Mouse (Mus musculus): ENCODE measurements around the gene Zfp526. TPM values are rescaled to one million over a fixed set of nuclear protein-coding genes. Genes with fewer than 3 reads are reported as not detected.

The Zfp526 gene
- polyA plus RNA-seq, 1 experiment from 2014 or later: 1.2 TPM

DNA sequence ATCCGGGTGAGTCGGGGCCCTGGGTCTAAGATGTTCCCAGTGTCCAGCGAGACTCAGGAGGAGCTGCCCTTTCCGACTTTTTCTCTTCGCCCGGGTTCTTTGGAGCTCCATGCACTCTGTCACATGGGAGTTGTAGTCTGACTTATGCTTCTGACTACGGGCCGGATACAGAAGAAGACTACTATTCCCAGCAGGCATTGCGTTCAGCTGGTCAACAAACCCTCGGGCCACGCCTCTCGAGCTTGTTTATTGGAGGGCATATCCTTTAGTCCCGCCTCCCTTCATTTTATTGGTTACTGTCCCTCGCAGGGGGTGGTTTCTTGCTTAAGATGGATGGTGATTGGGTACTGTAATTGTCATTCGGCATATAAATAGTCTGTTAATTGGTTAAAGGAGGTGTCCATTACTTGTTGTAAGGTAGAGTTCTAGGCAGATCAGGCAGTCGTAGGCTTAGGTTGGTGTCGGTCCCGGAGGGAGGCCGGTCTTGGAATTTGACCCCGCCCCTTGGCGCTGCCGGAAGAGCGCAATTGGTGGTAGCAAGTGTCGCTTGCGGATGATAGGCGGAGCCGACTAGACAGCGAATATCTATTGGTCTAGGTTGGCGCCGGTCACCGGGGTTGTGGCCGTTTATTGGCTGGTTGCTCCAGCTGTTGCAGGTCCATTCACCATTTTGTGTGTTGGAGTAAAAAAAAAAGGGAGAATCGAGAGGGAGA, 46.7 kb downstream of the Zfp526 start:
- Histone ChIP-seq H3K4me2 (ENCODE audit: low read depth, low read length) (peak overlapping the region; percentile 90), H3K27me3 (ENCODE audit: insufficient read depth, low read length) (no peaks in the 10 kb centered on the region), H3K9ac (replicated peaks) (peak overlapping the region; percentile 92), H3K36me3 (replicated peaks; ENCODE audit: insufficient read depth, low read length) (peaks cover 17% of the 10 kb centered on the region), H3K4me3 (ENCODE audit: low read depth, low read length) (peak overlapping the region; percentile 87), H3K9me3 (ENCODE audit: low read length) (no peaks in the 10 kb centered on the region), H3K27ac (ENCODE audit: low read depth) (peak overlapping the region; percentile 98), H3K4me1 (ENCODE audit: insufficient read depth) (peaks cover 38% of the 10 kb centered on the region)
- TF ChIP-seq EP300 (IDR thresholded peaks at IDR 0.05; ENCODE audit: low read depth) (peak; percentile 82), CTCF (IDR thresholded peaks at IDR 0.05; ENCODE audit: low read depth) (no peak)
- ATAC-seq (peak; percentile 88), DNase-seq (peak; percentile 98)
- WGBS (ENCODE audit: insufficient replicate concordance): under 1% methylated on average over 33 of the region's 33 CpGs

DNA sequence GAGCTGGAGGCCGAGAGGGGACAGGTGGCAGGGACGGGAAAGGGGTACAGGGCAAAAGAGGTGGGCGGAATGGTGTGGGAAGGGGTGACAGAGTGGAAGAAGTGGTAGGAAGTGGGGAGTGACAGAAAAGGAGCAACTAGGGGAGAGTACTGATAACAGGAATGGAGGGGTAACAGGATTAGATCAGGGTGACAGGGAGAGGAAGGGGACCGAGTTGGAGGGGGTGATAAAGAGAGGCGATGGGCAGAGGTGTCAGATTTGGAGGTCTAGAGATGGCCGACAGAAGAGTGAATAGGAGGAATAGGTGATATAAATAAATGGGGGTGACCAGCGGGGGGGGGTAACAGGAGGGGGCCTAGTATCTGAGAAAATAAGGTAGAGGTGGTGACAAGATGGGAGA, 47.4 kb downstream of the Zfp526 start:
- Histone ChIP-seq H3K27me3 (ENCODE audit: insufficient read depth, low read length) (no peaks in the 10 kb centered on the region), H3K4me1 (ENCODE audit: insufficient read depth) (peaks cover 44% of the 10 kb centered on the region), H3K27ac (ENCODE audit: low read depth) (peak overlapping the region; percentile 94), H3K36me3 (replicated peaks; ENCODE audit: insufficient read depth, low read length) (peaks cover 17% of the 10 kb centered on the region), H3K4me2 (ENCODE audit: low read depth, low read length) (peak overlapping the region; percentile 90), H3K9me3 (ENCODE audit: low read length) (no peaks in the 10 kb centered on the region), H3K9ac (replicated peaks) (peak overlapping the region; percentile 92), H3K4me3 (ENCODE audit: low read depth, low read length) (peak overlapping the region; percentile 87)
- no peak for ATAC-seq
- DNase-seq: no peak
- TF ChIP-seq EP300 (IDR thresholded peaks at IDR 0.05; ENCODE audit: low read depth): no peak
- no peak for TF ChIP-seq CTCF (IDR thresholded peaks at IDR 0.05; ENCODE audit: low read depth)
- under 1% methylated on average over 7 of the region's 7 CpGs for WGBS (ENCODE audit: insufficient replicate concordance)

DNA sequence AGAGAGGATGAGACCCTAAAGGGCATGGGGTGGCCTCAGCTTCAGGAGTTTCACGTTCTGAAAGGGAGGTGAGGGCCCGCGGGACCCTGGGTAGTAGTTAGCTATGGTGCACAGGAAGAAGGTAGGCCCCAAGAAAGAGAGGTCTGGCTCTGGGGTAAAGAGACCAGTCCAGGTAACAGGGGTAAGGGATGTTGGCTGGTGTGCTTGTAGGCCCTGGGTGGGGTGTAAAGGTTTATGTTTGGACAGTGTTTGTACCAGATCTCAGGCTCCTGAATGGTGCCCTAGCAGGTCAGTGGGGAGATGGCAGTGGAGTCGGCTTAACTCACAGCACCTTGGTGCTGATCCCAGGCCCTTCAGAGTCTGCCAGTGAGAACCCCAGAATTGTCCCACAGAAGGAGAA, 47.8 kb downstream of the Zfp526 start:
- peak overlapping the region; percentile 92 for H3K9ac ChIP-seq (replicated peaks)
- H3K9me3 ChIP-seq (ENCODE audit: low read length): no peaks in the 10 kb centered on the region
- H3K4me2 ChIP-seq (ENCODE audit: low read depth, low read length): peak overlapping the region; percentile 90
- peaks cover 17% of the 10 kb centered on the region for H3K36me3 ChIP-seq (replicated peaks; ENCODE audit: insufficient read depth, low read length)
- no peak for TF ChIP-seq EP300 (IDR thresholded peaks at IDR 0.05; ENCODE audit: low read depth)
- TF ChIP-seq CTCF (IDR thresholded peaks at IDR 0.05; ENCODE audit: low read depth): no peak
- peak overlapping the region; percentile 94 for H3K27ac ChIP-seq (ENCODE audit: low read depth)
- WGBS (ENCODE audit: insufficient replicate concordance): 26% methylated on average over 4 of the region's 4 CpGs
- ATAC-seq (no peak), DNase-seq (peak; percentile 25)
- H3K4me1 ChIP-seq (ENCODE audit: insufficient read depth): peaks cover 43% of the 10 kb centered on the region
- peak overlapping the region; percentile 87 for H3K4me3 ChIP-seq (ENCODE audit: low read depth, low read length)
- no peaks in the 10 kb centered on the region for H3K27me3 ChIP-seq (ENCODE audit: insufficient read depth, low read length)

DNA sequence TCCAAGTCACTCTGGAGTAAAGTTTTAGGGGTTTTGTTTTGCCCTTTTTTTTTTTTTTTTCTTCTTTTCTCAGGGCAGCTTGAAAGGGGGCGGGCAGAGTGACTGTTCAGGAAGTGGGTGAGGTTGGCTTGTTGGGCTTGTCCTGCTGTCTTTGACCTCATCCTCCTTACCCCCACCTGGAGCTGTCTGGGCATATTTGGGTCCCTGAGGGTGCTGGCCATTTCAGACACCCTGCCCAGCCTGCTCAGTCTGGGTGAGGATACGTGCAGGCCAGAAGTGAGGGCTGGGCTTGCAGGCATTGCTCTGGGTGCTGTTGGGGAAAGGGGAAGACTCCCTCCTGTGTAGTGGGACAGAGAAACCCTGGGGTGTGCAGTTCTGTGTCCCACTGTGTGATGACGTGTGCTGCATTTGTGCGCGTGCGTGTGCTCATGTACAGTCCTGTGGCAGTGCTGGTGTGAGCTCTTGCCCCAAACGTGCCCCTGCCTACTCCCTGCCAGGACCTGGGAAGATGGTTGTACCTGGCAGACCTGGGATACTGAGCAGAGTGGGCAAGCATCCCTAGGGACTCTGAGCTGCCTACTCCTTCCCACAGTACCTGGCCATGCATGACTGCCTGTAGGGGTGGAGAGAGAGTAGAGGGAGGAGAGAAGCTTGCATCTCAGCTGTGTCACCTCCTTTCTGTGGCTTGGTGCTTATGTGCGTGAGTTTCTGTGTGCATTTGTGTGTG, 48.5 kb downstream of the Zfp526 start:
- H3K4me3 ChIP-seq (ENCODE audit: low read depth, low read length): peak overlapping the region; percentile 87
- no peak for ATAC-seq
- no peaks in the 10 kb centered on the region for H3K9me3 ChIP-seq (ENCODE audit: low read length)
- 50% methylated on average over 8 of the region's 8 CpGs for WGBS (ENCODE audit: insufficient replicate concordance)
- peak overlapping the region; percentile 94; the same call in 1 of the 2 replicates for H3K27ac ChIP-seq (ENCODE audit: low read depth)
- no peak for TF ChIP-seq CTCF (IDR thresholded peaks at IDR 0.05; ENCODE audit: low read depth)
- TF ChIP-seq EP300 (IDR thresholded peaks at IDR 0.05; ENCODE audit: low read depth): no peak
- H3K36me3 ChIP-seq (replicated peaks; ENCODE audit: insufficient read depth, low read length): peaks cover 18% of the 10 kb centered on the region
- peak; percentile 27 for DNase-seq
- H3K27me3 ChIP-seq (ENCODE audit: insufficient read depth, low read length): no peaks in the 10 kb centered on the region
- peaks cover 45% of the 10 kb centered on the region for H3K4me1 ChIP-seq (ENCODE audit: insufficient read depth)
- peak overlapping the region; percentile 90 for H3K4me2 ChIP-seq (ENCODE audit: low read depth, low read length)
- H3K9ac ChIP-seq (replicated peaks): peak overlapping the region; percentile 92

DNA sequence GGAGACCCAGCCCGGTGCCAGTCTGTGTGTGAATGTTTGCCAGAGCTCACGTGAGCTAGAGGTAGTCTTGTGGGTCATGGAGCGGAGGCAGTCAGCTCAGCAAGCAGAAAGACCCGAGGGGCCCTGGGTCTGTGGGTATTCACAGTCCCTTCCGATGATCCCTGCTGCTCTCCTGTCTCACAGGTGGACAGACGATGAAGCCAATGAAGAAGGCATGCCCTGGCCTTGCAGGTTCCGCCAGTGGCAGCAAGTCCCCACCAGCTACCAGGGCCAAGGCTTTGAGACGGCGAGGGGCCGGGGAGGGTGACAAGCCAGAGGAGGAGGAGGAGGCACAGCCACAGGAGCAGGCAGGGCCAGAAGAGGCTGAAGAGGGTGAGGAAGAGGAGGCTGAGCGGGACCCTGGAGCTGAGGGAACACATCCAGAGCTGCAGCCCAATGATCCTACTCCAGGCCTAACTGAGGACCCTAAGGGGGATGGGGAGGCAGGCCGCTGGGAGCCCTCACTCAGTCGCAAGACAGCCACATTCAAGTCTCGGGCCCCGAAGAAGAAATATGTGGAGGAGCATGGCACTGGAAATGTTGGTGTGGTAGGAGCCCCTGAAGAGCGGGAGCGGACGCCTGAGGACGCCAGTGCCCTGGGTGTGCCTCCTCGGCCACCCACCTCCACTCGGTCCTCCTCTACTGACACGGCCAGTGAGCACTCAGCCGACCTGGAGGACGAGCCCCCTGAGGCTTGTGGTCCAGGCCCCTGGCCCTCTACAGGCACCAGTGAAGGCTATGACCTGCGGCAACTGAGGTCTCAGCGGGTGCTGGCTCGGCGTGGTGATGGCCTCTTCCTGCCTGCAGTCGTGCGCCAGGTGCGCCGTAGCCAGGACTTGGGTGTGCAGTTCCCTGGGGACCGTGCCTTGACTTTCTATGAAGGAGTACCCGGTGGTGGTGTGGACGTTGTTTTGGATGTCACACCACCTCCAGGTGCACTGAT, 49.7 kb downstream of the Zfp526 start:
- Histone ChIP-seq H3K36me3 (replicated peaks; ENCODE audit: insufficient read depth, low read length) (peaks cover 20% of the 10 kb centered on the region), H3K9ac (replicated peaks) (no peak overlapping the region), H3K4me3 (ENCODE audit: low read depth, low read length) (no peak overlapping the region), H3K27ac (ENCODE audit: low read depth) (no peak overlapping the region), H3K9me3 (ENCODE audit: low read length) (no peaks in the 10 kb centered on the region), H3K4me2 (ENCODE audit: low read depth, low read length) (no peak overlapping the region), H3K27me3 (ENCODE audit: insufficient read depth, low read length) (no peaks in the 10 kb centered on the region), H3K4me1 (ENCODE audit: insufficient read depth) (peaks cover 52% of the 10 kb centered on the region)
- no peak for ATAC-seq
- WGBS (ENCODE audit: insufficient replicate concordance): 91% methylated on average over 28 of the region's 35 CpGs
- no peak for TF ChIP-seq CTCF (IDR thresholded peaks at IDR 0.05; ENCODE audit: low read depth)
- no peak for TF ChIP-seq EP300 (IDR thresholded peaks at IDR 0.05; ENCODE audit: low read depth)
- DNase-seq: peak; percentile 26

All from liver, postnatal 0 days (tissue).